Mouse (Mus musculus) cerebellum, postnatal 36 days (tissue): ENCODE data around the gene Cactin.

Source experiments
- DNase-seq, 2 experiments: peaks; one replicate each; pipeline ENCODE4 v3.0.0; 2021 to 2022; ENCODE audit warnings: mixed read lengths in 2 of 2

The Cactin gene

DNA sequence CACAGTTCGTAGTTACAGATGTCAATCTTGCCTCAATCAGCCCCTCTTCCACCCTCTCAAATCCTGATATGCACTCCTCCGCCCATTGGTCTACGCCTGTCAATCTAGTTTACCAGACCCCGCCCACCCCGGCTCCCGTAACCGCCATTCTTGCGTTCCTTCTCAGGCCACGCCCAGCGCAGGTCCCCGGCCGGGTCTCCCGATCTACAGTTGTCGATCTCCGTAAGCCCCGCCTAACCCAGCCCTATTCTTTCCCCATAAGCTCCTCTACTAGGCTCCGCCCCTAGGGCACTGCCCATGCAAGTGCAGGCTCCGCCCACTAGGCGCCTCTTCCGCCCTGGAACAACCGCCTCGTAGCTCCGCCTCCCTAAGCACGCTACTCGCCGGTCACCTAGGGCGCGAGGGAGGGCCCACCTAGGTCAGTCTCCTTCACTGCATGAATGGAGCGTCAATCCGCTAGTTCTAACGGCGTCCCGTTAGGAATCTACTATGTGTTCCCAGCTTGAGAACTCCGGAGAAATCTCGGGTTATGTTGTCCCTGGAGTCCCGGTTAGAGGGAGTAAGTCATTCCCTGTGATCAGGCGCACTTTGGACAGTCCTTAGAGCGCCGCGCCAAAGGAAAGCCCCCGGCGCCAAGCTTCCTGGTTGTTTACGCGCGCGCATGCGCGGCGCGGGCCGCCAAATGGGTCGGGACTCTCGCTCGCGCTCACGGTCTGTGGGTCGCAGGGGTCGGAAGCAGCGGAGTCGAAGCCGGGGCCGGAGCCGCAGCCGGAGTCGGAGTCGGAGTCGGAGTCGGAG lies at the start of gene Cactin:
TSS of gene Cactin (plus strand) at position 554 of the 798 bp plus-strand sequence.
- DNase-seq = peak; percentile 96 to 97

DNA sequence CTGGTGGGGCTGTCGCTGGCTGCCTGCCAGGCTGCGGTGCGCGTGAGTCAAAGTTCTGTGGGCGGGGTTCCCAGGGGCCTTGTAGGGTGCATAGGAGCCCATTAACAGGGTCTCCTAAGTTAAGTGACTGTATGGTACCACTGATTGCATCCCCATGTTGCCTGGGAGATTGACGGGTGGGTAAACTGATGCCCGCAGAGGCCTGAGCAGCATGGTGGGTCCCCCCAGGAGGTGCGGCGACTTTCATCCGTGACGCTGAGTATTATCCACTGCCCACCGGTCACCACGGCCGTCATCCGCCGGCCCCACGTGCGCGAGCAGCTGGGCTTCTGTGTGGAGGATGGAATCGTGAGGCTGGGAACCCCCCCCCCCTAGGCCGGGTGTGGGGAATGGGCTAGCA lies 48.5 kb upstream of the Cactin start:
- no peak for DNase-seq

DNA sequence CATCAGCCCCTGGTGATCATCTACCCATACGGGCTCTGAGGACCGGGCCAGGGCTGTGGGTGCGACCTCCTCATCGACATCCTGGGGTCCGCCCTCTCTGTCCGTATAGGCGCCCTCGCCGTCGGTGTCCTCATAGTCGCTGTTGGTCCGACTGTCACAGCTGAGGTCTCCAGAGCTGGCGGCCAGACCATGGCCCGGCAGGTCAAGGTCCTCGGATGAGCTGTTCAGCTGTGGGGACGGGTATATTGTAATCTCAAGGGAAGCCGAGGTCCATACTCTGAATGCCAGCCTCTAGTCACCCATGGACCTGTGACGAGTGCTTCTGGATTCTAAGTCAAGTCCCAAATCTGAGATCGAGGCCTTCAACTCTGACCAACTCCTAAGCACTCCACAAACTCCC lies 47.1 kb upstream of the Cactin start:
- DNase-seq = no peak

DNA sequence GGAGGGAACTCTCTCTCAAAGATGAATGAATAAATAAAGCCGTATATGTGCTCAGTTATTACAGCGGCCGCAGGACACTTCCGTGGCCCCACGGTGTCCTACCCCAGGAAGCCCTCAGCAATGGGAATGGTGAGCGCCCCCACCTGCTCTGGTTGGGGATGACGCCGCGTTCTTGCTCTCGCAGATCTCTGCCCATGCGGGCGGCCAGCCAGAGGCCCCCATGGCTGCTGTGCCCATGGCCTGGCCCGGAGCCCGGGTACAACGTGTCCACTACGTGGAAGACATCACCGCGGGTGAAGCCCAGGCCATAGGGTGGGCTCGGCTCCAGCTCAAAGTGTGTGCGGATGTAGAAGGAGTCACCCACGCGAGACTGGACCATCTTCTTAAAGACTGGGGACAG lies 43.2 kb upstream of the Cactin start:
- DNase-seq = peak in 1 of 2 experiments; percentile 32

DNA sequence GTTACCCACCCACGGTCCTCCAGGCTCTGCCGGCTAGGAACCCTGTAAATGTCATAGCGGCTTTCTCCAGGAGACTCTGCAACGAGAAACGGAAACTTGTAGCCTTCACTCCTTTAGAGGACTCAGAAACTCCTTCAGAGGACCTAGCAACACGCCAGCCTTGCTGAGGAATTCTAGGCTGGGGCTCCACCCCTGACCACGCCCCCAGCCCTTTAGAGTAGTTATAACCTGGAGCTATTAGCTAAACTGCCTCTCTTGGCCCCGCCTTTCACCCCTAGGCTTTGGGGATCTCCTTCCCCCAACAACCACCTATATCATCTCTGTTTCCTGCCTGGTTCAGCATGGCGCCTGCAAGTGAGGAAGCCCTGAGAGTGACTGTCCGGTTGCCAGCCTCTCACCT lies 41.4 kb upstream of the Cactin start:
- DNase-seq = no peak

DNA sequence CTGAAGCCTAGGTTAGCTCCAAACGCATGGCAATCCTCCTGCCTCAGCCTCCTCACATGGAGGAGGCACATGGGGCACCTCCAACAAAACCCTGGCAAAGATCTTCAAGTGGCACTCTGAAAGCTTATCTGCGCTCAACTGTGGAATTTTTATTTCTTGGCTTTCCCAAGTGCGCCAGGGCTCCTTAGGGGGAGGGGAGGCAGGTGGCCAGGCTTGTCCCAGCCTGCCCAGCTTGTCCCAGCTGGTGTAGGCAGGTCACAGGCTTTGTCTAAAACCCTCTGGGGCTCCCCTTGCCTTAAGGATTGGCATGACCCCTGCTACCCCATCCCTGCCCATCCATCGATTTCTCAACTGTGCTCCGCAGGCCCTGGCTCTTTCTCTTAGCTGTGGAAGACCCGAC lies 36.7 kb upstream of the Cactin start:
- DNase-seq = no peak

DNA sequence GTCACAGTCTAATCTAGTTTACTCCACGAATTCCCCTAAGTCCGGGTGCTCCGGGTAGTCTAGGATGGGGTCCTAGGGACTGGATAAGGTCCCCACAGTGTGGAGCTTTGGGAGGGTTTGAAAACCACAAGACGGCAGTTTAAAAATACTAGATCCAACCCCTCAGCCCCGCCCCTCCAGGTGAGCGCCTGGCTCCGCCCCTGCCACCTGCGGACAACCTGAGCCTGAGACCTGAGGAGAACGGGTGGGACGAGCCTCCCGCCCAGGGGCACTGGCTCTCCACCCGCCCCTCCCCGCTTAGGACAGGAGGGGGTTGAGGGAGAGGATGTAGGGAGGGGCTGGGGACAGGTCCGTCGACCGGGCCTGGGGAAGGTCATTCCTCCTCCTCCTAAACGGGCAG lies 36.2 kb upstream of the Cactin start:
- no peak for DNase-seq

DNA sequence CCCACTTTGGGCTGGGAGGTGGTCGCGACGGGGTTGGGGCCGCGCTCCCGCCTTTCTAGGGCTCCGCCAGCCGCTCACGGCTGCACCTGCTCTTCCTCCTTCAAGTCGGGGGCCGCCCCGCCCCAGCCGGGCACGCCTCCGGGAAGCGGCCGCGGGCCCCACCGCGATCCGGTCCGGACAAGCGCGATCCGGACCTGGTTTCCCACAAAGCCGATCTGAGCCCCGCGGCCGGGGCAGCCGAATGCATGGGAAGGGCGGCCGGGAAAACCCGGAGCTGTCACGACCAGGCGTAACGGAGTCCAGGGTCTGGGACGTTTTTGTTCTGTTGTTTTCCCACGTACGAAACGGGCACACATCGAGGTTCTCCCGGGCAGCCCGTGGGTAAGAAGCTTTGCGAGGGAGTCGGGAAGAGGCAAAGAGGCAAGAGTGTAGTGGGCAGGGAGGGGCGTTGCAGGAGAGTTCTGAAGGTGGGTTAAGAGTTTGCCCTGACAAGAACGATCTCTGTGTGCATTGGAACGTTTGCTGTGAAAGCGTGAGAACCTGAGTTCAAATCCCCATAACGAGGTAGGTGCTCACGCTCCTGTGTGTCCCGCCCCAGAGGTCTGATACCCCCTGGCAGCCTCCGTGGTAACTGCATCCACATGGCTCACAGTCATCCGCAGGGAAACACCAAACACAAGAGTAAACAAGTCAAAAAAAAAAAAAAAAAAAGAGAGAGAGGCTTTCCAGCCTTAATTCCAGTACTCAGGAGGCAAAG lies 35.0 kb upstream of the Cactin start:
- peak; percentile 88 to 91 for DNase-seq

DNA sequence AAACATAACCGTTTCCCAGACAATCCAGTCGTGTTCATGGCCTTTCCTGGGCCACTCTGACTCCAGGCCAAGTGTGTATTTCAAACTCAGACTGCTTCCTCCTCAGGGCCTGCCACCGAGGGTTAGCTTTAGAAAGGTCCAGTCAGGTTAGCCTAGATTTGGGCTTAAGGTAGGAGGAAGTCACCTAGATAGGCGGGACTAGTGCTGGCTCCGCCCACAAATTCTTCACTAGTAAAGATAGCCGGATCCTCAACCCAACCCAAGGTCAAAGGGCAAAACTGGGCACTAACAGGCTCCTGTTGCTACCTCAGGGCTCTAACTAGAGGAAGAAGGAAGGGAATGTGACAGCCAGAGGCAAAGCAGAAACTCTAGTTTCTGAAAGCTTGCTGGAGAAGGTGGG lies 34.3 kb upstream of the Cactin start:
- DNase-seq = no peak

DNA sequence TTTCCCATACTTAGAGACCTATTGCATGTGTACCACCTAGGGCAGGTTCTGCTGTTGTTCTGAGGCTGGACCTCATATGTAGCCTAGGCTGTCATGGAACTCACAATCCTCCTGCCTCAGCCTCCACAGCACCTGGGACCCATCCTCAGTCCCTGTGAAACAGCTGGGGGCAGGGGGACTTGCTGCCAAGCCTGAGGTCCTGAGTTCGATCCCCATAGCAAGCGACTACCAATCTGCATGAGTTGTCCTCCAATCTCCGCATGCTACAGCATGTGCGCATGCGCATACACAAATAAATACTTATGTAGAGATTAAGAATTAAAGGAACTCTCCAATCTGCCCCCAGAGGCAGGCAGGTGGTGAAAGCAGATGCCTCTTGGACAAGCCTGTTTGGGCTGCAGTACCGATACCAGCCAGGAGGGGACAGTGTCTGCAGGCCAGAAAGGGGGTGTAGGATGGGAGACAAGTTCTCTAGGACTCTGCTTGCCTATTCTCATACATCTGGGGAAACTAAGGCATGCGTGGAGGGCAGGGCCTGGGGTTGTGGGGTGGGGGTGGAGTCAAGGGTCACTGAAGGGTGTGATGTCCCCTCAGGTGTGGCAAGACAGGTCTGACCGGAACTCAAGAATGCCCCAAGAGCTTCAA lies 33.3 kb upstream of the Cactin start:
- DNase-seq = peak; percentile 55 to 62

DNA sequence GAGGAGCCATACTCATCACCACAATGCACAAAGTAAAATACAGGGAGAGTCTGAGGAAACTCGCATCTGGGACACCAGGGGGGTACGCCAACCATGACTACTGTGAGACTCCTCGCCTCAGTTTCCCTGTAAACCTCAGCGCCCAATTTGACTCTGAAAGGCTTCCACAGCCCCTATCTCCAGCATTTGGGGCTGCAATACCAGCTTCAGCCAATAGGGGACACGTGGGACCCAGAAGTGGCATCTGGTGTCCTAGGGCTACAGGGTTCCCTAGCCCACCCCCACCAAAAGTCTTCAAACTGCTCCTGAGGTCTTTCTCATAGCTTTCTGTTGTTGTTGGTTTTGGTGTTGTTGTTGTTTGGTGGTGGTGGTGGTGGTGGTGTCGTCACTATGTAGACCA lies 32.3 kb upstream of the Cactin start:
- DNase-seq = peak; percentile 62 to 64

DNA sequence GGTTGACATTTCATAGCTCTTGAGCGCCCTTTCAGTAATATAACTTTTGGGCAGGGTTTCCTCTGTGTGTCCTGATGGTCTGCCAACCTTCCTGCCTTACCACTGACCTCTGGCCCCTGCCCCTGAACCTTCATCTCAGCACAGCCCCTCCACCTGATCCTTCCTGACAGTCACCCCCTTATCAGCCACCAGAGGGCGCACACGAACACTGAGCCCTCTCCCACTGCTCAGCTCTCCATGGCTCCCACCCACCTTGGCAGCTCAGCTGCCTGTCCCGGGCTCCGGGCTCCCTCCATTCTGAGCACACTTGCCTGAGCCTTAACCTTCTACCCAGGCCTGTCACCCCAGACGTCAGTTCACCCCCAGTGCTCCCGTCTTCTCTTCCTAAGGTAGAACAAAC lies 31.6 kb upstream of the Cactin start:
- DNase-seq = peak; percentile 67 to 72

DNA sequence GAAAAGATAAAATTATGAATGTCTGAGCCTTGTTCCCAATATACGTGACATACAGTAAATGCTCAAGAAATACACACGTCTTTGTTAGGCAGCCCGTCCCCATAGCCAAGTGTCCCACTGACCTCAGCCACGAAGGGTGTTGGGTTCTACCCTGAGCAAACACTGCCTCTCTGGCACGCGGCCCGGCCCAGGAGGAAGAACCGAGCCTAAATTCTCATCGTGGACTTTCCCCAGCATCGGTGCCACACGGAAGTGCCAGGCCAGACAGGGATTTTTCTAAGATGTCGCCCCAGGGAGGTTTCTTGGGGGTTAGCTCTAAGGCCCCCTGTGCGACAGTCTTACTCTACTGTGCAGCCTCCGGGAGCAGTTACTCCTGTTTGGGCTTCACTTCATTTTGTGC lies 31.1 kb upstream of the Cactin start:
- no peak for DNase-seq

DNA sequence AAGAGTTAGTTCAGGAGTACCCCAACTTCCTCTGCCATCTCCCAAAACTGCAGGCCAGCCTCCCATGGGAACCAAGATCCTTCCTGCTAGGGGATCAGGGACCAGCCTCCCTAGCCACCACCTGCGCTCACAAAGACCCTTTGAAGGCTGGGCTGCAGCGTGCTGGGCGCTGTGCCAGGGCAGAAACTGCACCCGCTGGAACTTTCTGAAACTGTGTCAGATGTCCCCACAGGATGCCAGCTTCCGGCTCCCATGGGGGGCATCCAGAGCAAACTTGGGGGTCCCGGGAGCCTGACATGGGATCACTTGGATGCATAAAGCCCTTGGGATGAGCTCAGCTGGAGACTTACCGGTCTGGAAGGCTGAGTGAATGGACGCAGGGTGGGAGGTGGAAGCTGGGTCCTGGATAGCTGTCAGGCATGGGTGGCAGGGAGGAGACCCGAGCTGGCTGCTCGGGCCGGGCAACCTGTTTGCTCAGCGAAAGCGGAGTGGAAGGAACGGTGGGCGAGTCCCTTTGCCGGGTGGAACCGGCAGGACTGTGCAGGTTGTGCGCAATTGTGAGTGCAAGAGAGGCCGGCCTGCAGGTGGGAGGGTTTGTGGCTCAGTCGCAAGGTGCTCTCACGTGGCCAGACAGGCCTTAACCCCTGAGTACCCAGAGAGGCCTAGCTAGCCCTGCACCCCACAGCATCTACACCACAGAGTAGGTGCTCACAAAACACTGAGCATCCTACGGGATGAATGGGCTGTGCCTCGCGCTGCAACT lies 30.0 kb upstream of the Cactin start:
- no peak for DNase-seq

DNA sequence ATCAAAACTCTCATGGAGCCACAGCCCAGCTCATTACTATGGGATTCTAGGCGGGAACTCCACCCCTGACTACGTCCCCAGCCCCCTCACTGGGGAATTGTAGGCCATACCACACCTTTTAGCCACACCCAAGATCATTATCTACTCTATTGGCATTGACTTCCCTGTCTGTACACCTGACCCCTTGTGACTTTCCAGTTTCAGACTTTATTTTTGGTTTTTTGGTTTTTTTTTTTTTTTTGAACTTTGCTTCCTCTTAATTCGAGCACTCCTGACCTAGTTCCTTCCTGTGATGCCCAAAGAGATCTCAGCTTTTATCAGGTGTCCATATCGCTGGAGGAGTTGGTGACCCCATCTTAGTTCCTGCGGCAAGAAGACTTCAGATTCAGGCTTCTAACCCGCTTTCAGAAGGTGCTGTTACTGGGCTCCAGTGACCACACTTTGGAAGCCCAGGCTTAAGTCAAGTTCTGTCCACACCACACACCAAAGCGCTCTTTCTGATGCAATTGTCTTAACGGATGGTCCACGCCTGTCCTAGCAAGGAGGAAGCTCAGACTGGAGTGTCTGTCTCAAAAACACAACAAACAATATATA lies 29.3 kb upstream of the Cactin start, which contains the start of gene Tjp3:
TSS of gene Tjp3 (minus strand) at position 71 of the 594 bp plus-strand sequence.
- DNase-seq = no peak

DNA sequence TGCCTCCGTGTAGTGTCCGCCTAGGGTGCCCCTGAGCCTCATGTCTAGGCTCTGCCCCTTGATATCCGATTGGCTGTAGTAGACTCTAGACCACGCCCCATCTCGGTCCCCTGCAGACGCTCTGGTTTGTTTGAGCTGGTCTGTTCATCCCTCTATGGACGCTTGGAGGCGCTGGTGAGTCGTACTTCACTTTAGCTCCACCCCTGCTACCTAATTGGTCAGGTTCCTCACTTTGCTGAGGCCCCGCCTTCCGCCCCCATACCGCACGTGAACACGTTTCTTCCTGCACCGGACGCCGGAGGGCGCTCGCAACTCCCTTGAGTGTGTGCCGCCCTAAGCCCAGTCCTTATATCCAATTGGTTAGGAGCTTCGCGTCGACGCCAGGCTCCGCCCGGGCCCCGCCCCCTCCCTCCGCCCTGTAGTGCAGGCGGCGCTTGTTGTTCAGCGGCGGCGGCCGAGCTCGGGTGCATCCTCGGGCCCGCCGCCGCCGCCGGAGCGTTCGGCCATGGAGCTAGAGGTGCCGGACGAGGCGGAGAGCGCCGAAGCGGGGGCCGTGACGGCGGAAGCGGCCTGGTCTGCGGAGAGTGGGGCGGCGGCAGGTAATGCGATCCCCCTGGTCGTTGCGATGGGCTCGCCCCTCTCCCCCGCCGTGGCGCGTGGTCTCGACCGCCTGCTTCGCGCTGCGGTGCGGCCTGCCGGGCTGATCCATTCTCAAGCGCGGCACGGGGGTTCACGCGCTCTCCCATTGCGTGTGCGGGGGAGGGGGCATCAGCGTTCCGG lies 28.2 kb upstream of the Cactin start, which contains the start of gene Pip5k1c:
TSS of gene Pip5k1c (plus strand) at position 410 of the 780 bp plus-strand sequence.
- peak; percentile 99 to 100 for DNase-seq

DNA sequence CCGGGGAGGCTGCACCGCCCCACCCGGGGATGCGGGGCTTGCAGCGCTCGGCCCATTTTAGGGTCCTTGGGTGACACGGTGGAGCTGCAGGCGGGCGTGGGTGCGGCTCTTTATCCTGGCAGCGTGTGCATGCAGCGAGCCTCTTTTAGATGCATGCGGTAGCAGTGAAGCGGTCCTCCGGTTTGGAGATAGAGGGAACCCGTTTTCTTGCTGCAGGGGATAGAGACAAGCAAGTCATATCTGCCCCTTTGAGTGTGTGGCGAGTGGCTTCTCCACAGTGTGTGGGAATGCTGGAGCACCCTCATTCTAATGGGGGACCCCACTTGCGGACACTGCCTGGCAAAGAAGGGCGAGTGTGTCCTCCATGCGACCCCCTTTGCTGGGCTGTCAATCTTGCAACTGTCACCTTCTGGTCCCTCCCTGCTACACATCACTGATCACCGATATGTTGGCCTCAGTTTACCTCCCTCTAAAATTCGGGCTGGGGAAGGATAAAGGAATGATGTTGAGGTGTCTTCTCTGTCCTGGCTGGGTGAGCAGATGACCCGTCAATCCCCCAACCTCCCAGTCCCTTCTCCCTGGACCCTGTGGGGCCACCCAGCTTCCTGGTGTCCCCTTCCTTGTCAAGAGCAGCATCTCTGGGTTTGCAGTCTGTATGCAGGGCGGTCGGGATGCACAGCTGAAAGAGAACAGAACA lies 27.4 kb upstream of the Cactin start:
- DNase-seq = no peak

DNA sequence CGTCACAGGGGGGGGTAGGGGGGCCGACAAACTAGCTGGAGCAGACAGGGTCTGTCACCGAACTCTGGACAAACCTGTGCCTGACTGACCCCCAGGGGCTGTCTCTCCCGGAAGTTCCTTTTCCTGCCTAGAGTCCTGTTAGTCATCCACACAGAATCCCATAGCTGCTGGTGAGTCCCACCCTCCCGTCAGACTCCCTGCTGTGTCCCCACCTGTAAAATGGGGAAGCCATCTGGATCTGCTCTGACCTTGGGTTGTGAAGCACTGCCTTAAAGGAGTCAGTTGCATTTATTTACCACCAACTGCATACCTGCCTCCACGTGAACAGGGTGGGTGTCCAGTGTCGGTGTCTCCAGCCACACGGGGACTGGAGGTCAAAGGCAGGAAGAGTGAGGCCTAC lies 26.5 kb upstream of the Cactin start:
- DNase-seq = peak; percentile 87 to 89

DNA sequence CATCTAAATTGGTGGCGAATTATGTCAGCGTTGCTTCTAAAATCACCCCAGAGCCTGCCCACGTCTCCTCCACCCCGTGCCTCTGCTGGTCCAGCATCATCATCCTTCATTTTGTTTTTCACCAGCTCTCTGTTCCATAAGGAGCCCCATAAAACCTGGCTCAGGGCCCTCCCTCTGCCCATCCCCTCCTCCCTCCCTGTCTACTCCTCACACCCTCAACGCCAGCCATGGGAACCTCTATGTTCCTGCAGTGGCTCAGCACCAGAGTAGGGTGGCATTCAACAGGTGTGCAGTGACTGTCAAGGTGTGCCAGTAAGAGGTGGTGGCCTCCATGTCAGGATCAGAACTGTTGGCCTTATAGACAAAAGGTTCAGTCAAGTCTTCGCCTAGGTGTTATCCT lies 25.7 kb upstream of the Cactin start:
- DNase-seq = peak in 1 of 2 experiments; percentile 34

DNA sequence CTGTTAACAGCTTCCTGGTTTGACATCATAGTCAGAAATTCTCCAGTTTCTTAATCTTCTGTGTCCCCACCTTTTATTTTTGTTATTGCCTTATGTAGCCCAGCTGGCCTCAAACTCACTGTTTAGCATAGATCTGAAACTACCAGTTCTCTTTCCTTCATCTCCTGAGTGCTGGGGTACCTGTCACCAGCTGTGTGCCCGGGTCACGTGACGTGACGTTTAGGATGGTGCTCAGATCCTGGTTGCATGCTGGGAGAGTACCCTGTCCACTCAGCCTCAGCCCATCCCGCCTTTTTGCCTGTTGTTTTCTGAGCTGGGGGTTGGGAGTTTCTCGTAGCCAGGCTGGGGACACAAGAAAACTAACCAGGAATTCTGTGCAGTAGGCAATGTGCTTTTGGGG lies 23.7 kb upstream of the Cactin start:
- no peak for DNase-seq

DNA sequence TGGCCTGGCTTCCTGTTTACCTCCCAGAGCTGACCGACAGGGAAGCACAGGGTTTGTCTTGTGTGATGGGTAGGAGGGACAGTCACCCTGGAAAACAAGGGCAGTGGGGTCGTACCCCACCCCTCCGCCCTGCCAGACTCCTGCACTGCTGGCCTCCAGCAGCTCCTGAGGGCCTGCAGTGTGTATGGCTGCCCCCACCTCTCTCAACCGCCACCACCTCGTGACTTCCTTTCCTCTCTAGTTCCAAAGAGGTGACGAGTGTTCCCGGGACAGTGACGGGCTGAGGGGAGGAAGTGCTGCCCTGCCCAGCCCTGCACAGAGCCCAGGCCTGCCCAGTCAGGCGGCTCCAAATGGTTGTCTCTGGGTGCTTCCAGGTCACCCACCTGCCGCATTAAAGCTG lies 23.1 kb upstream of the Cactin start:
- DNase-seq = no peak
